Mouse (Mus musculus) cerebellum, adult 2 months (tissue): ENCODE measurements at regions not wholly inside any gene's neighbourhood (a gene's known extent, or its start where the extent isn't known, plus 50 kb on each side); places are given as distances from the start of the nearest gene placed in this dataset.

Experiments used
- CTCF ChIP-seq: fragments of 200-500 bp; IDR thresholded peaks from 2 replicates; pipeline ENCODE4 v1.5.1; 2011; ENCODE audit warnings: low read depth, mild to moderate bottlenecking, control low read depth, low read length, moderate library complexity, borderline replicate concordance; ENCODE audit not compliant: insufficient read depth
- POLR2A ChIP-seq: fragments of 200-500 bp; IDR thresholded peaks from 2 replicates; pipeline ENCODE4 v1.6.1; 2011; ENCODE audit warnings: low read length, control low read depth, borderline replicate concordance; ENCODE audit not compliant: insufficient read depth

- TF ChIP-seq POLR2A (no peak), CTCF (no peak)
These were observed 673.1 kb upstream of the 4930412O13Rik start for GRCm38 (mm10) chr2:9207963-9208362.
